Mouse (Mus musculus) liver, embryonic 14.5 days (tissue): ENCODE results near the gene Usp17le. TPM values are rescaled to one million over a fixed set of nuclear protein-coding genes. Genes with fewer than 3 reads are reported as not detected.
"Not testable (repeated sequence)": the region's sequence is repeated elsewhere in the genome, so short reads cannot be mapped to it uniquely, and the experiment has no call there.

Experiments
- ATAC-seq: fragments of 200-750 bp; cut with Nextera tagmentation; 2 replicates; pipeline ENCODE4 v1.8.0; 2017; ENCODE audit warnings: moderate number of reproducible peaks, mild to moderate bottlenecking, moderate library complexity; ENCODE audit not compliant: insufficient read depth
- DNase-seq, 3 experiments: peaks; one replicate each; pipeline ENCODE4 v3.0.0-alpha.2; 2012 to 2013; ENCODE audit warnings: low read depth in 3 of 3, low spot score in 3 of 3
- H3K27ac ChIP-seq: fragments of 300-500 bp; sonication (generic); 2 replicates; pipeline ENCODE4 v1.5.1; 2014; ENCODE audit warnings: moderate library complexity, mild to moderate bottlenecking, control low read depth, inconsistent platforms
- H3K27me3 ChIP-seq: fragments of 300-500 bp; sonication (generic); 2 replicates; pipeline ENCODE4 v1.6.1; 2014; ENCODE audit warnings: mild to moderate bottlenecking, low read length, moderate library complexity; ENCODE audit not compliant: control insufficient read depth, insufficient read depth
- H3K36me3 ChIP-seq: fragments of 300-500 bp; sonication (generic); replicated peaks from 2 replicates; pipeline ENCODE4 v1.6.1; 2014; ENCODE audit warnings: low read depth; ENCODE audit not compliant: control insufficient read depth, insufficient read depth
- H3K4me1 ChIP-seq, 2 experiments: fragments of 200-500 bp in 1 of 2; fragments of 300-500 bp in 1 of 2; sonication (generic) in 1 of 2; replicated peaks; 2 replicates each; pipeline ENCODE4 v1.6.1; 2012 to 2014; ENCODE audit warnings: antibody characterized with exemption in 1 of 2, inconsistent platforms in 1 of 2, low read length in 1 of 2; ENCODE audit not compliant: control insufficient read depth in 2 of 2, insufficient read depth in 2 of 2
- H3K4me2 ChIP-seq: fragments of 300-500 bp; sonication (generic); 2 replicates; pipeline ENCODE4 v1.6.1; 2014; ENCODE audit warnings: low read depth, mild to moderate bottlenecking, control low read depth, moderate library complexity
- H3K4me3 ChIP-seq, 2 experiments: fragments of 200-500 bp in 1 of 2; fragments of 300-500 bp in 1 of 2; sonication (generic) in 1 of 2; 2 replicates each; pipeline ENCODE4 v1.5.1; 2012 to 2014; ENCODE audit warnings: low read depth in 2 of 2, low read length in 2 of 2, mild to moderate bottlenecking in 2 of 2, control low read depth in 1 of 2, inconsistent platforms in 1 of 2, moderate library complexity in 1 of 2; ENCODE audit not compliant: insufficient read depth in 1 of 2
- H3K9ac ChIP-seq: fragments of 300-500 bp; sonication (generic); replicated peaks from 2 replicates; pipeline ENCODE4 v1.6.1; 2014; ENCODE audit warnings: mild to moderate bottlenecking, control low read depth, moderate library complexity
- H3K9me3 ChIP-seq: fragments of 300-500 bp; sonication (generic); 2 replicates; pipeline ENCODE4 v1.6.1; 2016; ENCODE audit warnings: low read length, mixed read lengths; ENCODE audit not compliant: control insufficient read depth
- CTCF ChIP-seq: IDR thresholded peaks from 2 replicates; pipeline ENCODE4 v1.5.1; 2016; ENCODE audit warnings: antibody characterized with exemption, low read depth, control low read depth
- EP300 ChIP-seq: IDR thresholded peaks from 2 replicates; pipeline ENCODE4 v1.6.1; 2016; ENCODE audit warnings: antibody characterized with exemption, low read depth
- WGBS: fragments of 180-500 bp; shearing (Covaris S2); extraction: QIAGEN DNeasy Blood & Tissue Kit; methylation state at CpG from one replicate; pipeline ENCODE4 v1.1.7; 2014; ENCODE audit not compliant: insufficient replicate concordance; 5-methylcytosine and 5-hydroxymethylcytosine counted together
- polyA plus RNA-seq, 2 experiments: library from polyadenylated mRNA; depleted of rRNA in 1 of 2; stranded (reverse) in 1 of 2; unstranded in 1 of 2; fragments of >200 nt; fragmentation: Nextera tagmentation in 1 of 2; extraction: Ambion mirVana in 1 of 2; gene quantifications; 2 replicates each; pipeline versions ENCODE4 v1.2.1 to v1.2.3; 2012 to 2014

Gene Usp17le
- polyA plus RNA-seq (2012; rRNA removed) (not detected in 2 replicates), polyA plus RNA-seq (2014; fragmentation: Nextera tagmentation; extraction: Ambion mirVana) (not detected in 2 replicates)

DNA sequence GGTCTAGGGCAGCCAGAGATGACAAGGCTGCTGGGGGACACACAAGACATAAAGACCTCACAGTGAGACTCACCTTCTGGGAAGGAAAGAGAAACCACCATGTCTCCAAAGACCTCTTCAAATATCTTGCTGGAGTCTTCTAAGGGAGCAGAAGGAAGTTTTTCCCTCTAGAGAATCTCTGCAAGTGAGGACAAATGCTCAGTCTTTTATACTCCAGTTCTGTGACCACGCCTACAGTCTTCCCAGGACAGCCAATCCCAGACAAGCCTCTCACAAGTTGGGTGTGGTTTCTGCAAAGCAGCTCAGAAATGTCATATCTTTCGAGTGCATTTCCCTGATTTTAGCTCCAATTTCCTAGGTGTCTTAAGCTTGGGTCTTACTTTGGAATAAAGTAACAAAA lies at the start of gene Usp17le:
TSS of gene Usp17le (minus strand) at position 101 of the 400 bp plus-strand sequence.
- H3K9me3 ChIP-seq, DNase-seq, H3K9ac ChIP-seq, H3K4me1 ChIP-seq, H3K27me3 ChIP-seq, H3K4me3 ChIP-seq, H3K4me2 ChIP-seq, H3K27ac ChIP-seq, ATAC-seq, H3K36me3 ChIP-seq: not testable (repeated sequence)
- 40% methylated on average over 2 of the region's 2 CpGs for WGBS

DNA sequence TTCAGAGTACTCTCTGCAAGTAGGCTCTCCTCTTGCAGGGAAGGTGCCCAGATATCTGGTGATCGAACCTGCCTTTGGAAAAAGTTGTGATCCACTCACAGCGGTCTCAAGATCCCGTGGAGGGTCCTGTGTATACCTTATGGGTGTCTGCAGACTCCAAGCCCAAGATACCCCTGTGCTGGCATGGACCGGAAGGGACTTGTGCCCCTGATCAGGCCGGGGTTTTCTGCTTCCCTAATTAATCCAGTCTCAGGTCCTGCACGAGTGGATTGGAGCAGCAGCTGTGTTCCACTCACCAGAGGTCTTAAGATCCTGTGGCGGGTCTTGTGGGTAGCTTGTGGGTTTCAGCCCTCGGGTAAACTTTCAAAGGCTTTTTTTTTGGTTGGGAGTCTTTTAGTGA lies 33.1 kb upstream of the Usp17le start:
- H3K4me1 ChIP-seq, DNase-seq, H3K4me2 ChIP-seq, H3K27me3 ChIP-seq, ATAC-seq, H3K9ac ChIP-seq, H3K9me3 ChIP-seq, H3K36me3 ChIP-seq, H3K27ac ChIP-seq, H3K4me3 ChIP-seq: not testable (repeated sequence)
- WGBS = 55% methylated on average over 8 of the region's 8 CpGs

DNA sequence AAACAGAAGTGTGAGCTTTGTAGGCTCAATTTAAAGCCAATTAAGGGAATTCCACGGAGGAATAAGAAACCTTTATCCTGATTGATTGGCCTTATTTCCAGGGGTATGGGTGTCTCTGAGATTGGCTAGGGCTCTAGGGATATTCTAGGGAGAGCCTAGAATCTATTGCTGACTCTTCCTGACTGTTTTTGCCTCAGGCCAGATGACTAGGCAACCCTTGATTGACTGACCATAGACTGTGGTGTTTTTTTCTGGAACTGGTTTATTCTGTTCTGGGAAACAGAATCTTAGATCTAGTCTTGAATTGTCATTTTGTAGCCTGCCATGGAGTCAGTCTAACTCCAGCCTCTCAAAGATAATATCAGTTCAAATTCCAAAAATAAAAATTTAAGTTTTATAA lies 13.5 kb upstream of the Usp17le start:
- no peak for DNase-seq
- H3K4me1 ChIP-seq = no peaks in the 10 kb centered on the region
- no peak overlapping the region for H3K9ac ChIP-seq
- WGBS = 50% methylated on average over 1 of the region's 1 CpGs
- H3K4me3 ChIP-seq = no peak overlapping the region
- H3K4me2 ChIP-seq = no peak overlapping the region
- H3K36me3 ChIP-seq = no peaks in the 10 kb centered on the region
- TF ChIP-seq CTCF (no peak), EP300 (no peak)
- no peak overlapping the region for H3K27ac ChIP-seq
- H3K27me3 ChIP-seq = no peaks in the 10 kb centered on the region
- H3K9me3 ChIP-seq = no peaks in the 10 kb centered on the region
- ATAC-seq = no peak

Other genes starting within 250 kb of the Usp17le start
- gene Olfr651, start 227.3 kb downstream of the Usp17le start, polyA plus RNA-seq (2012; rRNA removed) = not detected in 2 replicates
- not detected in 2 replicates for gene Olfr651, start 227.3 kb downstream of the Usp17le start, polyA plus RNA-seq (2014; fragmentation: Nextera tagmentation; extraction: Ambion mirVana)
- gene Olfr652, start 216.6 kb downstream of the Usp17le start, polyA plus RNA-seq (2012; rRNA removed) = not detected in 2 replicates
- gene Olfr652, start 216.6 kb downstream of the Usp17le start, polyA plus RNA-seq (2014; fragmentation: Nextera tagmentation; extraction: Ambion mirVana) = not detected in 2 replicates
- gene Olfr653, start 200.2 kb downstream of the Usp17le start, polyA plus RNA-seq (2012; rRNA removed) = not detected in 2 replicates
- not detected in 2 replicates for gene Olfr653, start 200.2 kb downstream of the Usp17le start, polyA plus RNA-seq (2014; fragmentation: Nextera tagmentation; extraction: Ambion mirVana)
- not detected in 2 replicates for gene Olfr654, start 190.4 kb downstream of the Usp17le start, polyA plus RNA-seq (2012; rRNA removed)
- not detected in 2 replicates for gene Olfr654, start 190.4 kb downstream of the Usp17le start, polyA plus RNA-seq (2014; fragmentation: Nextera tagmentation; extraction: Ambion mirVana)
- not detected in 2 replicates for gene Olfr655, start 175.7 kb downstream of the Usp17le start, polyA plus RNA-seq (2012; rRNA removed)
- not detected in 2 replicates for gene Olfr655, start 175.7 kb downstream of the Usp17le start, polyA plus RNA-seq (2014; fragmentation: Nextera tagmentation; extraction: Ambion mirVana)
- not detected in 2 replicates for gene Olfr656, start 163.5 kb downstream of the Usp17le start, polyA plus RNA-seq (2012; rRNA removed)
- not detected in 2 replicates for gene Olfr656, start 163.5 kb downstream of the Usp17le start, polyA plus RNA-seq (2014; fragmentation: Nextera tagmentation; extraction: Ambion mirVana)
- gene Olfr657, start 152.7 kb downstream of the Usp17le start, polyA plus RNA-seq (2012; rRNA removed) = not detected in 2 replicates
- gene Olfr657, start 152.7 kb downstream of the Usp17le start, polyA plus RNA-seq (2014; fragmentation: Nextera tagmentation; extraction: Ambion mirVana) = not detected in 2 replicates
- not detected in 2 replicates for gene Olfr658, start 130.2 kb downstream of the Usp17le start, polyA plus RNA-seq (2012; rRNA removed)
- gene Olfr658, start 130.2 kb downstream of the Usp17le start, polyA plus RNA-seq (2014; fragmentation: Nextera tagmentation; extraction: Ambion mirVana) = not detected in 2 replicates
- not detected in 2 replicates for gene Olfr659, start 110.7 kb downstream of the Usp17le start, polyA plus RNA-seq (2012; rRNA removed)
- gene Olfr659, start 110.7 kb downstream of the Usp17le start, polyA plus RNA-seq (2014; fragmentation: Nextera tagmentation; extraction: Ambion mirVana) = not detected in 2 replicates
- not detected in 2 replicates for gene Olfr661, start 91.0 kb downstream of the Usp17le start, polyA plus RNA-seq (2012; rRNA removed)
- gene Olfr661, start 91.0 kb downstream of the Usp17le start, polyA plus RNA-seq (2014; fragmentation: Nextera tagmentation; extraction: Ambion mirVana) = not detected in 2 replicates
- not detected in 2 replicates for gene Usp17lb, start 65.1 kb upstream of the Usp17le start, polyA plus RNA-seq (2012; rRNA removed)
- gene Usp17lb, start 65.1 kb upstream of the Usp17le start, polyA plus RNA-seq (2014; fragmentation: Nextera tagmentation; extraction: Ambion mirVana) = not detected in 2 replicates
- not detected in 2 replicates for gene Usp17la, start 79.5 kb upstream of the Usp17le start, polyA plus RNA-seq (2012; rRNA removed)
- gene Usp17la, start 79.5 kb upstream of the Usp17le start, polyA plus RNA-seq (2014; fragmentation: Nextera tagmentation; extraction: Ambion mirVana) = not detected in 2 replicates
- gene Olfr665, start 100.6 kb upstream of the Usp17le start, polyA plus RNA-seq (2012; rRNA removed) = not detected in 2 replicates
- not detected in 2 replicates for gene Olfr665, start 100.6 kb upstream of the Usp17le start, polyA plus RNA-seq (2014; fragmentation: Nextera tagmentation; extraction: Ambion mirVana)
- gene Olfr666, start 118.5 kb upstream of the Usp17le start, polyA plus RNA-seq (2012; rRNA removed) = not detected in 2 replicates
- not detected in 2 replicates for gene Olfr666, start 118.5 kb upstream of the Usp17le start, polyA plus RNA-seq (2014; fragmentation: Nextera tagmentation; extraction: Ambion mirVana)
- gene Olfr667, start 144.0 kb upstream of the Usp17le start, polyA plus RNA-seq (2012; rRNA removed) = not detected in 2 replicates
- gene Olfr667, start 144.0 kb upstream of the Usp17le start, polyA plus RNA-seq (2014; fragmentation: Nextera tagmentation; extraction: Ambion mirVana) = not detected in 2 replicates
- not detected in 2 replicates for gene Olfr668, start 150.6 kb upstream of the Usp17le start, polyA plus RNA-seq (2012; rRNA removed)
- gene Olfr668, start 150.6 kb upstream of the Usp17le start, polyA plus RNA-seq (2014; fragmentation: Nextera tagmentation; extraction: Ambion mirVana) = not detected in 2 replicates
- not detected in 2 replicates for gene Olfr669, start 156.8 kb upstream of the Usp17le start, polyA plus RNA-seq (2012; rRNA removed)
- not detected in 2 replicates for gene Olfr669, start 156.8 kb upstream of the Usp17le start, polyA plus RNA-seq (2014; fragmentation: Nextera tagmentation; extraction: Ambion mirVana)
- not detected in 2 replicates for gene Olfr670, start 185.2 kb upstream of the Usp17le start, polyA plus RNA-seq (2012; rRNA removed)
- gene Olfr670, start 185.2 kb upstream of the Usp17le start, polyA plus RNA-seq (2014; fragmentation: Nextera tagmentation; extraction: Ambion mirVana) = not detected in 2 replicates
- not detected in 2 replicates for gene Olfr671, start 201.7 kb upstream of the Usp17le start, polyA plus RNA-seq (2012; rRNA removed)
- not detected in 2 replicates for gene Olfr671, start 201.7 kb upstream of the Usp17le start, polyA plus RNA-seq (2014; fragmentation: Nextera tagmentation; extraction: Ambion mirVana)
- not detected in 2 replicates for gene Olfr672, start 224.6 kb upstream of the Usp17le start, polyA plus RNA-seq (2012; rRNA removed)
- gene Olfr672, start 224.6 kb upstream of the Usp17le start, polyA plus RNA-seq (2014; fragmentation: Nextera tagmentation; extraction: Ambion mirVana) = not detected in 2 replicates